Mouse (Mus musculus) macrophage (primary cell): ENCODE data around the gene Cpeb4. TPM values are rescaled to one million over a fixed set of nuclear protein-coding genes. Genes with fewer than 3 reads are reported as not detected.
"Not testable (repeated sequence)": the region's sequence is repeated elsewhere in the genome, so short reads cannot be mapped to it uniquely, and the experiment has no call there.

Source experiments
- H3K27ac ChIP-seq: fragments of 350-480 bp; formaldehyde crosslinking; 2 replicates; pipeline ENCODE4 v1.9.0; 2021
- H3K36me3 ChIP-seq: fragments of 350-480 bp; formaldehyde crosslinking; 2 replicates; pipeline ENCODE4 v1.9.0; 2021; ENCODE audit errors: inconsistent target
- H3K4me3 ChIP-seq: fragments of 350-480 bp; formaldehyde crosslinking; 2 replicates; pipeline ENCODE4 v1.9.0; 2021; ENCODE audit errors: inconsistent target
- H3K79me2 ChIP-seq: fragments of 350-480 bp; formaldehyde crosslinking; 2 replicates; pipeline ENCODE4 v1.9.0; 2021; ENCODE audit errors: inconsistent target
- WGBS: methylation state at CpG from one replicate; pipeline ENCODE4 v1.1.7; 2026; ENCODE audit warnings: inconsistent platforms; ENCODE audit not compliant: missing documents; 5-methylcytosine and 5-hydroxymethylcytosine counted together
- polyA plus RNA-seq: library from polyadenylated mRNA; stranded (reverse); fragments of 250-400 nt; gene quantifications from 3 replicates; pipeline ENCODE4 v1.2.4, GENCODE M21; 2018; ENCODE audit warnings: inconsistent platforms

Cpeb4 gene
- polyA plus RNA-seq, 1 experiment from 2014 or later, result 87.9 TPM

DNA sequence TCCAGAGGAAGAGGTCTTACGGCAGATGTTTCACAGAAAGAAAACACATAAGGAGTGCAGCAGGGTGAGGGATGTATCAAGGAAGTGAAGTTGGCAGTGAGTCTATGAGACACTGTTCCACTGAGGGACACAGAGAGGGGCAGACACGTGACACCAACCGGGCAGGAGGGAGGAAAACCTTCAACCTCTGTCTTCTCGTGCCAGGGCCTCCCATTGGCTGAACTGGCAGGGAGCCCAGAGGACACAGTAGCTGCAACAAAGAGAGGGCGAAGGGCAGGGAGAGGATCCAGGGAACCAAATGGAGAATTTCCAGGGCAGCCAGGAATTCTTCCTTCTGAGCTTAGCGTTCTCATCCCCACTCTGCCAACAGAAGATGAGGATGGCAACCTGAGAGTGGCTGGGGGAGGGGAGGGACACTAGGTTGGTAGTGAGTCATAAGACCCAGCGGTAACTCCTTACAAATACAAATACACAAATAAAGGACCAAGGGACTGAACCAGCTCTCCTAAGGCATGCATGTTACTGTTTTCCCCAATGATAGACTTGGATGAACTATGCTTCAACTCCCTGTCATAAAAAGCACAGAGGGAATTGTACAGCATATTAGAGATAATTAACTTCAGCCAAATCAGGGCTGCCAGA is 33.4 kb upstream of the Cpeb4 start:
- Histone ChIP-seq H3K4me3 (no peak overlapping the region), H3K36me3 (no peaks in the 10 kb centered on the region), H3K27ac (no peak overlapping the region), H3K79me2 (no peaks in the 10 kb centered on the region)
- 53% methylated on average over 7 of the region's 7 CpGs for WGBS

DNA sequence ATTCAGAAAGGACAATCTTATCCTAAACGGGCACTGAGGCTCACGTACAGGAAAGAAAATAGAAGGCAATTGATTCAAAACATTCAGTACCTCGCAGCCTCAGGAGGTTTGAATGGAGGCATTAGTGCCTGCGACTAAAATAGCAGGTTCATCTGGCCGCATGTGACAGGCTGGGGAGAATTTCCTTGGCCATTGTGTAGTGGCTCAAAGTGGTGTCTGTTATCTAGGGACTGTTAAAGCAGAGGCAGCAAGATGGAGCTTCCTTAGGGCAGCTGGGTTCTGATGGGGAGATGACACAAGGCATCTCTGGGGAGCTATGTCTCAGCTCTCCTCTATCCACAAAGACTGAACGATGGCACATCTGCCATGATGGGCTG is 32.9 kb upstream of the Cpeb4 start:
- Histone ChIP-seq H3K36me3 (no peaks in the 10 kb centered on the region), H3K27ac (no peak overlapping the region), H3K4me3 (no peak overlapping the region), H3K79me2 (no peaks in the 10 kb centered on the region)
- 96% methylated on average over 6 of the region's 6 CpGs for WGBS

DNA sequence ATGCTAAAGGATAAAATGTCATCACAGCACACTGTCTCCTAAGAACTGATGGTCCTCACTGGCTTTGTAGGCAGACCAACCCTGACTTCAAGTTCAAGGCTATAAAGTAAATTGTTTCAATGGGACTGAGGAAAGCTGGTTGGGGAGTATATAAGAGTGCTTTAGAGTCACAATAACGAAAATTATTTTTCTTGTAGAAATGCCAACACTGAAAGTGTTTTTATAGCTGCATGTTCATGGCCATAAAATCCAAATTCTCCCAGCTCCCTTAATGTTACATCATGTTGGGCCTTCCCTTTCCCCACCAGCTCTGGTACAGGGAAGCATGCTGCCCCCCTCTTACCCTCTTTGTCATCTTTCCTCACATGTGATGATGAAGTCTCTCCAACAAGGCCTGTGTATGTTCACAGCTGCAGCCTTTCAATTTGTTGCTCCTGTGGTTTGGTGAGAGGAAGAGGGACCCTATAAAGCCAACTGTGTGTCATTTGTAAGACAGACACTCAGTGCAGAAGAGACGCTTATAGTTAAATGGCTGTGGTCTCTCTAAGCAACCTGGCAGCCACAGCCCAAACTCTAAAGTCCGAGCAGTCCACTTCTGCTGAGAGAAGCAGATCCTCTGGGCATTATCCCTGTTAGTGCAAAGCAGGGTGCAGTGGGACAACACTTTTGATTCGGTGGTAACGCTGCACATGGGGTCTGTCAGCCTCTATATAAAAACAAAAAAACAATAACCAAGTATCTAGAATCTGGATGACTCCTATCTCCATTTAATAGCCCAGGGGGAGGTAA is 29.6 kb upstream of the Cpeb4 start:
- Histone ChIP-seq H3K36me3 (no peaks in the 10 kb centered on the region), H3K79me2 (no peaks in the 10 kb centered on the region), H3K4me3 (no peak overlapping the region), H3K27ac (no peak overlapping the region)
- WGBS, result 86% methylated on average over 5 of the region's 5 CpGs

DNA sequence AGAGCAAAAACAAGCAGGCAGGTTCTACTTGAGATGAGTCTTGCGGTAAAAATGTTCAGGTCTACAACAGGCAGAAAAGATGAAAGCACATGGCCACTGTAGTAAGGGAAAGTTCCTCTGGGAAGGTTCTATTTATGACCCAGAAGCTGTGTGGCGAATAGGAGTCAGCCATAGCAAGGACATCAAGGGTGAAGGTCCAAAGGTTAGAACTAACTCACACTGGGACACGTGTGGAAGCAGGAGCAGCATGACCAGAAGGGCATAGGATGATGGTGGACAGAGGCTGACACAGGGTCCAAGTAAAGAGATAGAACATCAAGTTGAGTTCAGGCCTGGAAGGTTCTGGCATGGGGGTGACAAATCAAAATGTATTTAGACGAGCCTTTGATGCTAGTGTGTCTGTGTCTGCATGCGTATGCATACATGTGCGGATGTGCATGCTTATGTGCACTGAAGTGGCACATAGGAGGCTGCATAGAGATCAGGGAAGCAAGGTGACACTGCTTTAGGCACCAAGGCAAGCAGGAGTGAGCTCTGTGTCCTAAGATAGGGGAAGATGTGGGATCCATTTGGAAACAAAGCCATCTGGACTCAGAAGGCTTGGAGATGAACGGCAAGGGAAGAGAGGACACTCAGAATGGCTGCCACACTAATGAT is 28.7 kb upstream of the Cpeb4 start:
- Histone ChIP-seq H3K27ac (no peak overlapping the region), H3K36me3 (no peaks in the 10 kb centered on the region), H3K4me3 (no peak overlapping the region), H3K79me2 (no peaks in the 10 kb centered on the region)
- WGBS, result 93% methylated on average over 7 of the region's 7 CpGs

DNA sequence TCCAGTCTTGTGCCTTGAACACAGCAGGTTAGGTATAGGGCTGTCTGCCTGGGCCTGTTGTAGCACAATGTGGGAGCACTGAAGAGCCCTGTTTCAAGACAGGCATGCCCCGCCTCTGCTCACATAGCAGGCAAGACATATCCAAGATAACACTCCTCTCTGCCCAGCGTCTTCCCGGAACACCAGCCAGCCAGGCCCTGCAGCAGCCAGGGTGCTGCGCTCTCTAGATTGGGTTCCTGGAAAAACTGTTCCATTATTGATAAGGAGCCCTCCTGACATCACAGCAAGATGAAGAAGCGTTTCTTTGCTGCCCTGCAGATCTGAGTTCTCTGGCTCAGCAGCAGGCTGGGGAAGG is 28.2 kb upstream of the Cpeb4 start:
- Histone ChIP-seq H3K27ac (no peak overlapping the region), H3K36me3 (no peaks in the 10 kb centered on the region), H3K4me3 (no peak overlapping the region), H3K79me2 (no peaks in the 10 kb centered on the region)
- WGBS, result 98% methylated on average over 5 of the region's 5 CpGs

DNA sequence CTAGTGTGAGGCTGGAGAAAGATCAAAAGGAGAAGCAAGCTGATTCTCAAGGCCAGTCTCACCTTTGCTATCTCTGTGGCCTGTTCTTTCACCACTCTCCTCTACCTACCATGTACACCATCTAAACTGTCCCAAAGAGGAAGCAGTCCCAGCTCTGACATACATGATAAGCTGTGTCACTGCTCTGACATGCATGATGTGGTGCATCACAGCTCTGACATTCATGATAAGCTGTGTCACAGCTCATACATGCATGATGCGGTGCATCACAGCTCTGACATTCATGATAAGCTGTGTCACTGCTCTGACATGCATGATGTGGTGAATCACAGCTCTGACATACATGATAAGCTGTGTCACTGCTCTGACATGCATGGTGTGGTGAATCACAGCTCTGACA is 26.9 kb upstream of the Cpeb4 start:
- H3K36me3 ChIP-seq, H3K27ac ChIP-seq, H3K79me2 ChIP-seq, H3K4me3 ChIP-seq: not testable (repeated sequence)
- 100% methylated on average over 1 of the region's 1 CpGs for WGBS

DNA sequence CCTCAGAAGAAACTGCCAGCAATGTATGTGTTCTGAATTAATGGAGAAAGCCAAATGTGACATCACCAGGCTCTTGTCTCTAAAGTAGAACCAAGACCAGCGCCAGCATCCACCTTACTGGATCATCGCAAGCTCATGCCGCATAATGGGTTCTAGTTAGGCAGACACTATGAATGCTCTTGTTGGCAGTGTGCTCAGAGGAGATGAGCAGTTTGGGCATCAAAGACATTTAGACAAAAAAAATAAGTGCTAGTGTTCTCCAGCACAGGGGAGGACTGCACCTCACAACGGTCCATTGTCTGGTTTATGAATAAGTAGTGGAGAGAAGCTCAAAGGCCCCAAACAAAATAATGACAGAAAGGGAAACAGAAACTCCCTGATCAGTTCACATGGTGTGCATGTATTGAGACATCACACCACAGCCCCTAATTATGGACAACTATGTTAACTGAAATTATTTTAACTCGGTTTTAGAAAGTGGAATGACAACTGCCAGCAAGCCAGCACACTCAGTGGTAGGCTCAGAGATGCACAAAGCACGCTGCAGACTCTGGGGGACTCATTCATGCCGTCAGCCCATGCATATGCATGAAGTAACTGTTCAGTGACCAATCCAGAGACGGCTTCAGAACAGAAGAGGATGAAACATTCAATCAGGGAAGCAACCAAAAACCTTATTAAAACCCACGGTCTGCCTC is 25.1 kb upstream of the Cpeb4 start:
- H3K27ac ChIP-seq, result no peak overlapping the region

DNA sequence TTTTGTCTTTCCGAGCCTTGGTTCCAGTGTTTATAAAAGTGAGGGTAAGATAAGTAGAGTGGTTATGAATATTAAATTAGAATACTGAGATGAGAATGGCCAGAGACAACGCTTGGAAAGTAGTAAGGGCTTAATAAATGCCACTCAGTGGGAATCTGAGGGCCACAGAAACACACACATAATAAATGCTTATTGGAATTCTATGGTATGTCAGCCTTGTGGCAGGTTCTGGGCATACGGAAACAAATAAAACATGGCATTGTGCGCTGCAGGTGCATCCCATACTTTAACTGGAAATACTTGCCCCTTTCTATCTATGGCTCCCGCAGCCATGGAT is 24.6 kb upstream of the Cpeb4 start:
- Histone ChIP-seq H3K27ac (no peak overlapping the region), H3K4me3 (no peak overlapping the region), H3K79me2 (no peaks in the 10 kb centered on the region), H3K36me3 (no peaks in the 10 kb centered on the region)
- WGBS, result 87% methylated on average over 5 of the region's 5 CpGs

More for the DNA sequence above, 25.1 kb upstream of the Cpeb4 start:
- Histone ChIP-seq H3K36me3 (no peaks in the 10 kb centered on the region), H3K79me2 (no peaks in the 10 kb centered on the region), H3K4me3 (no peak overlapping the region)
- WGBS, result 70% methylated on average over 8 of the region's 9 CpGs

DNA sequence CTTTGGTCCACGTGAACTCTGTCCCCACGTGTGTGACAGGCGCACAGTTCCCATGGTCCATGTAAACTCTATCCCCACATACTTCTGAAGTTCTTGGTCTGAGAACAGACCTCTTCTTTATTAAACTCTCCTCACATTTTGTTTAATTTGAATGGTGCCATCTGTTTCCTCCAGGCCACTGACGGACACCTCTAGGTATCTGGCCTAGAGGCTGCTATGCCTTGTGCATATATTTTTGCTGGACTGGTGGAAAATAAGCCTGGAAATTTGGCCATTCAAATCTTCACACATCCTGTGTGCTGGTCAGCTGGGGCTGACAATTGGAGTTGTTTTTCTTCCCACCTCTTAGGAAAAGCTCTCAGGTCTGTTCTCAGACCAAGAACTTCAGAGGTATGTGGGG is 23.3 kb upstream of the Cpeb4 start:
- H3K4me3 ChIP-seq, result no peak overlapping the region
- no peaks in the 10 kb centered on the region for H3K36me3 ChIP-seq
- WGBS, result 97% methylated on average over 4 of the region's 4 CpGs
- H3K79me2 ChIP-seq, result no peaks in the 10 kb centered on the region
- no peak overlapping the region for H3K27ac ChIP-seq

DNA sequence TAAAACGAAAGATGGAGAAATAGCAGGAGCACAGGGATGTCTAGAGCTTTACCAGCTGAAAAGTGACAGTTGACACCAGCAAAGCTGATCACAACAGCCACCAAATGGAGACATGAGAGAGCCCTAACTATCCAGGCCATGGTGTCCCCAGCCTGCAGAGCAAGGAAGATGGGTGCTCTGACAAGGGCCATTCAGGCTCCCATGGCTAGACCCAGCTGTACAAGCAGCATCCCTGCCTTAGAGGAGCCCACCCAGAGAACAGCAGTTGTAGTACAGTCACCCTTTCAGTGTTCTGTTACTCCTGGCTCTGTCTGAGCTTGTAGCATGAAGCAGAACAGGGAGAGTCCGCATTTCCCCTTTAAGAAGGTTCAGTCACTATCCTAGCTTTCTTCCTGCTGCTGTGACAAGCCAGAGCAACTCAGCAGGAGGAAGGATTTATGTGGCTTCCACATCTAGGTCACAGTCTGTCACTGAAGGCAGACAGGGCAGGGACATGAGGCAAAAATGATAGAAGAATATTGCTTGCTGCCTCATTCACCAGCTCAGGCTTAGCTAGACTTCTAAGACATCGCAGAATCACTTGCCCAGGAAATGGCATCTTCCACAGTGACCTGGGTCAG is 21.7 kb upstream of the Cpeb4 start:
- no peaks in the 10 kb centered on the region for H3K36me3 ChIP-seq
- 83% methylated on average over 3 of the region's 3 CpGs for WGBS
- no peak overlapping the region for H3K4me3 ChIP-seq
- peak overlapping the region; percentile 69 for H3K27ac ChIP-seq
- no peaks in the 10 kb centered on the region for H3K79me2 ChIP-seq

DNA sequence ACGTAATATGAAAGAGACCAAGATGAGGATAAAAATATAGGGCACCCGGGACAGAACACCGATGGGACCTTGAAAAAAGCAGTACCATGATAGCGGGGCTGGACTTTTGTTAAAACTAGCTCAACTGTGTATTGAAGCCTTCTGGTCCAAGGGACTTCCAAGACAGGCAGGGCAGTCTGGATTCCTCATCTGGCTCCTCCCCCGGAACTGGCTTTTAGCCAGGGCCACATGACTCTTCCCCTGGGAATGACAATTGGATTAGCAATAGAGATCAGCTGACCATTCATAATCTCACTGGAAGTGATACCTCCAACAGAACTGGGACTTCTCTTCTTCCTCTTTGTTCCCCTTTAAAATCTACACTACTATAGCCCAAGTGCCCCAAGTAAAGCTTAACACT is 21.0 kb upstream of the Cpeb4 start:
- Histone ChIP-seq H3K4me3 (no peak overlapping the region), H3K36me3 (no peaks in the 10 kb centered on the region), H3K27ac (peak overlapping the region; percentile 69), H3K79me2 (no peaks in the 10 kb centered on the region)
- 61% methylated on average over 5 of the region's 5 CpGs for WGBS

DNA sequence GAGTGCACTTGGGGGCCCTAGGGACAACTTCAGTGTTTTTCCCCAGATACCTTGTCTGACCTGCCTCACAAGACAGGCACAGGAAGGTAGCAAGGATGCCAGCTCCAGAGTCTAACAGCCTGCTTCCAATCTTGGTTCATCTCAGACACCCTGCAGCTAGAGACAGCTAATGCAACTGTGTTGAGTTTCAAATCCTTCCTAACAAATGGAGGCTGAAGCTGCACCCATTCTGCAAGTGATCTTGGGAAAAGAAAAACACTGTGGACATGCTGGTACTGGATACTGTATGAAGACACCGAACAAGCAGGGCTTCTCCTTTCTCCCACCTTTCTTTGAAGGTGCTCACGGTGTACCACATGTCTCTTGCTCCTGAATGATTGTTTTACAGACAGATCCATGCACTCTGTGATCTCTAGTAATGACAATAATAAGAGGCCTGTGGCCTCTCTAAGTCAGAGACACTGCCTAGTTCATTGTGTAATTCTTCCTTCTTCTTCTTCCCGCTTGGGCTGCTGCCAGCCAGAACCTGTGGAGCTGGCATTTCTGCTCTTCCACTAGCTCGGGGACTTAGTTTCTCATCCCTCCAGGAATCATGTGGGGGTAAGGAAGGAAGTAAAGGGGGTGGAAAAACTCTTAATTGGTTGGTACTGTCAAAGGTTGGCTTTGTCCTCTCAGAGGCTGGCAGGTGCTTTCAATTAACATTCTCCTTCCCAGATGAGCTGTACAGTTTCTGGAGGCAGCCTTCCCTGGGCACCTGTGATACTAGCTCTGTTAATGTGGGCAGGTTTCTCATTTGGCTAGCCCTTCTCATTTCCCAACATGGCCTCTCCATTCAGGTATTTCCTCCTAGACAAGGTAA is 20.1 kb upstream of the Cpeb4 start:
- H3K4me3 ChIP-seq, result no peak overlapping the region
- H3K36me3 ChIP-seq, result no peaks in the 10 kb centered on the region
- H3K79me2 ChIP-seq, result no peaks in the 10 kb centered on the region
- 55% methylated on average over 4 of the region's 4 CpGs for WGBS
- H3K27ac ChIP-seq, result peak overlapping the region; percentile 69

DNA sequence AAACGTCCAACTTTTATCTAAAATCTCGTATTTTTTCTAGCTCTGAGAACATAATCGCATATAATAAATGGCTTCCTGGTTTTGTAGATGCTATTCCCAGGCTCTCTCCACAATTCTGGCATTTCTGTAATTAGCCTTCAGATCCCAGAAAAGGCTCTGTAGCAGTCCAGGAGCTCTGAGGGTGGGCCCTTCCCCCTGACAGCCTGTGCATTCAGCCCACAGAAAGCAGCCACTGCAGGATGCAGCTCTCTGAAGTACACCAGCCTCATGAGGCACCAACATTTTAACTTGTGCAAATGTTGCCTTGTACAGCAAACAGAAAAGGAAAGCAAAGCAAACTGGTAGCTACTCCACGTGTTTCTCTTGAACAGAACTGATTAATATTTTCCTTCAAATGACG is 17.1 kb upstream of the Cpeb4 start:
- 80% methylated on average over 5 of the region's 5 CpGs for WGBS
- Histone ChIP-seq H3K79me2 (no peaks in the 10 kb centered on the region), H3K4me3 (no peak overlapping the region), H3K27ac (no peak overlapping the region), H3K36me3 (no peaks in the 10 kb centered on the region)

DNA sequence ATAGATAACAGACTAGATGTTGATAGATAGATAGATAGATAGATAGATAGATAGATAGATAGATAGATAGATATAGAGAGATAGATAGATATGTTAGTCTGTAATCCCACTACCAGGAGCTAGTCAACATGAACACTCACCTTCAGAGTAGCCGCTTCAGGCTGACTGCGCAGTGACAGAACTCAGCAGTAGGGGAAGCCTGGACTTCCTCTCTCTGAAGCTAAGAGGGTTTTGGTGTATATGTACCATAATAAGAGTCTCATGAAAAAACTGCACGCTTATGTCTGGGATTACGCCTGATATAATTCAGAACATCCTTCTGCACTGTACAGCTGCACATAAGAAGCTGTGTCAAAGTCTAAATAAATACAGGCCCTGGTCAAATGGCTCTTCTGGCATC is 14.5 kb upstream of the Cpeb4 start:
- H3K27ac ChIP-seq, result no peak overlapping the region
- WGBS, result 35% methylated on average over 4 of the region's 4 CpGs
- no peaks in the 10 kb centered on the region for H3K36me3 ChIP-seq
- H3K79me2 ChIP-seq, result no peaks in the 10 kb centered on the region
- H3K4me3 ChIP-seq, result no peak overlapping the region
